Mouse (Mus musculus) embryo, embryonic 11.5 days (tissue): ENCODE data around the gene C1qtnf5.

Experiments
- DNase-seq: peaks from one replicate; pipeline ENCODE4 v3.0.0-alpha.2; 2012; ENCODE audit warnings: low read depth, low spot score

C1qtnf5 gene

DNA sequence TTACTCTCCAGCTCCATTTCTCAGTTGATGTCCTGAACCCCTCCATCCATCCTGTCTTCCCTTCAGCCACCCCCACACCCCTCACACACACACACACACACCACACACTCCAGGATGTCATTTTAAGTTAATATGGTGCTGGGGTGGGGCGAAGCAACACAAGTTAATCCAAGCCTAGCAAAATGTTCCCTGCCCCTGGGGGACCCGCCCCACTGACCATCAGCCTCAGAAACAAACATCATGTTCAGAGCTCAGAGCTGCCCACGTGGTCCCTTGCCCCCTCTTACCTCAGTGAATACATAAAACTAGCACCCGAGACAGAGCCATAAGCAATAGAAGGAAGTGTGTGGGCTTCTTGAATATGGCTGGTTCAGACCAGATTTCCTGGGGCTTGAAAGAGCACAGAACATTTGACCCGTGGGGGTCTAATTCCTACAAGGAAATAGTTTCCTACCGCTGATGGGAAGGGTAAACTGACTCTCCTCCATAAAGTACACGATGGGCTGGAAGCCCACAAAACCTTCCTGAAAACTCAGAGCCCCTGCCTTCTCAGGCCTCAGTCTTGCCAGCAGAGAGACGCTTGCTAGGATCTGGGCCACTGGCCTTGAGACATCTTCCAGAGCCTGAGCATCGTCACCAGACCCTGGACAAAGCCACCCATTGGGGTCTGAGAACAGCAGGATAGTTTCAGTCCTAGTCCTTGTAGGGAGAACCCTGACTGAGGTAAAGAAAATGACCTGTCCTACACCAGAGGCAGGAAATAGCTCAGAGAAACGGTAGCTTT lies 26.9 kb upstream of the C1qtnf5 start:
- no peak for DNase-seq

- DNase-seq: no peak
Observed at GRCm38 (mm10) chr9:44080953-44081352, 26.1 kb upstream of the C1qtnf5 start.

DNA sequence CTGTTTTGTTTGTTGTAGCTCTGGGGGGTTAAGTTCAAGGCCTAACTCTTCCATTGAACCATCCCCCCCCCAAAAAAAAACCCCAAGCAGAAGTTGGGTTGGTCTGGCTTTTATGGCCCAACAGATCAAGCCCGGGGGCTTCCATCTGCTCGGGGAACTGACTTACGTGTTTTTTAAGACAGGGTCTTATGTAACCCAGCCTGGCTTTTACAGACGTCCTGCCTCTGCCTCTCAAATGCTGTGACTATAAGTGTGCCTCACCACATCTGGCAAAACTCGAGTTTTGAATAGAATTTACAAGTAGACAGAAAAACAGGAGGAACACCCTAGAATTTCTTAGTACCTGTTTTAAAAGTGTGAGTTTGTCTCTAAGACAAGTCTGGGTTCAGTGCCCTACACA lies 25.5 kb upstream of the C1qtnf5 start:
- no peak for DNase-seq

DNA sequence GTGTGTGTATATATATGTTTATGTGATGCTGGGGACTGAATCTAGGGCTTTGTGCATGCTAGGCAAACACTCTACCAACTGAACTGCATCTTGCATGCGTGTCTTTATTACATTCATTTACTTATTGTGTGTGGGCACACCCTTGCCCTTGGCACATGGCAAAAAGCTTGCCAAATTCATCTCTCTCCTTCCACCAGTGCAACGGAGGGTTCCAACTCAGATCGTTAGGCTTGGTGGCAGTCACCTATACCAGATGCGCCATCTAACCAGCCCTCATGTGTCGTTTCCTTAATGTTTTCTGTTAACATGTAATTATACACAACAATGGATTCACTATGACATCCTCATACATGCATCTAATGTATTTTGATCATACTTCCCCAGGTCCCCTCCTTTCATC lies 24.8 kb upstream of the C1qtnf5 start:
- no peak for DNase-seq

GRCm38 (mm10) chr9:44083392-44084121 lies 23.5 kb upstream of the C1qtnf5 start:
- no peak for DNase-seq

DNA sequence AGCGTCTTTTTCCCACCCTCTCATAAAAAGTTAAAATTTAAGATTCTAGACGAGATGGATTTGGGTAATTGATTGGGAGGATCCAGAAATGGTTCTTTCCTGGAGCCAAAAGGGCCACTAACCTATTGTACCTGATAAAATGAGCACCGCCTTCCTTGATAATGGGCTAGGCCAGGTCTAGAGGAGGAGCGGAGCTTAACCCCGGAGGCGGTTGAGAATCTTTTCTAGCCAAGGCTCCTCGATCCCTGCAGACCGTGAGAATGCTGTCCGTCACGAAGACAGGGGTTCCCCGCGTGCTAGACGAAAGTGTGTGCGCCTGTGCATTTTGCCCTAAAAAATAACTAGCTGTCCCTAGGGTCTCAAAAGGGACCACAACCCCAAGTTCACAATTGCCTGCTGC lies 22.8 kb upstream of the C1qtnf5 start:
- no peak for DNase-seq

DNA sequence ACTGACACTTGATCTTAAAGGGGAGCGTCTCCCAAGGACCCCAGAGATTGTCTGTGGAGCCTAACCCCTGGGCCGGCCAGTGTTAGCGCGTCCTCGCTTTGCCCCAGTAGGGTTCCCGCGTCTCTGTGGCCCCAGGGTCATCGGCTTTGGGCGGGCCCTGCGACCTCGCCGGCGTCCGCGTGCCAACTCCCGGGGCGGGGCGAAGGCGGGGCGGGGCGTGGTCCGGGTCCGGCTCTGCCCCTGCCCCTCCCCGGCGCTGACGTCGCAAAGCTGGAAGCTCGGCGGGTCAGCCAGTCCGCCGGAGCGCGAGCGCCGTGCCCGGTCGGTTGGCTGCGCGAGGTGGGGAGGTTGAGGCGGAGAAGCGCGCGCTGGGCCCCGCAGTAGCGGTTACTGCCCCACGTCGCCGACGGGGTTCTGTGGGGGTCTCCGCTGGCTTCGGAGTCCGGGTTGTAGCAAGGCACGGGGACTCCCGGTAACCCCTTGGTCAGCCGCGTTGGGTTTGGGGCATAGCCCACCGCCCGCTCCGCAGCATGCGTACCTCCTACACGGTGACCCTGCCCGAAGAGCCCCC lies 22.3 kb upstream of the C1qtnf5 start:
- DNase-seq: peak; percentile 65

DNA sequence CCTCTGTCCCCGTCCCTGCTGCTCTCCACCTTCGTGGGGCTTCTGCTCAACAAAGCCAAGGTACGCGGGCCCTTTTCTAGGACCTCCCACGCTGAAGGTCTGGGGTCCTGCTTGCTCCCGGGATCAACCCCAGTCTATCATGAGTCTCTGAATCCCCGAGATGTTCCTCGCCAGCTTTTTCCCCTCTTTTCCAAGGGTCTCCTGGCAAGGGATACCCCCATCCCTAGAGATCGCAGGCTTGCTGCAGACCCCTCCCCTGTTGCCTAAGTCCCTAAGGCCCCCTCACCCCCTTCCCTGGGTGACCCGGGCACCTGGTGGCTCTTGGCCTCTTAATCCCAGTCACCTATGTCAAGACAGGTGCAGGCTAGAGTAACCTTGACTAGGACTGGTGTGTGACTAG lies 21.8 kb upstream of the C1qtnf5 start:
- DNase-seq: no peak

- DNase-seq: no peak
Observed at GRCm38 (mm10) chr9:44085741-44086665, 21.0 kb upstream of the C1qtnf5 start.

DNA sequence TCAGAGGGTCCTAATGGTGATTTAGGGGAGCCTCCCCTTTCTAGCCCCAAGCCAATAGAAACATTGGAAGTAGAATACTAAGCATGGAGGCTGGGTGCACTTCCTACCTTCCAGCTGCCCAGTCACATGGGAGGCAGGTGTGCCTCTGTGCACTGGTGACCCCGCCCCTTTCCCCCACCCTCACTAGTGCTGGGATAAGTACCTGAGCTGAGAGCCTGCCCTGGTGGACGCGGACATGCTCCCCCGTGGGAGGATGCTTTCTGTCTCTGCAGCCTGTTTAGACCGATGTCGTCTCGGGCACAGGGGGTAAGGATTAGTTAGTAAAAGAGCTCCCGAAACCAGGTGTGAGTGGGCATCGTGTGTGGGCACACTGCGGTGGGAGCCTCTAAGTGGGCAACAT lies 20.1 kb upstream of the C1qtnf5 start:
- DNase-seq: no peak

DNA sequence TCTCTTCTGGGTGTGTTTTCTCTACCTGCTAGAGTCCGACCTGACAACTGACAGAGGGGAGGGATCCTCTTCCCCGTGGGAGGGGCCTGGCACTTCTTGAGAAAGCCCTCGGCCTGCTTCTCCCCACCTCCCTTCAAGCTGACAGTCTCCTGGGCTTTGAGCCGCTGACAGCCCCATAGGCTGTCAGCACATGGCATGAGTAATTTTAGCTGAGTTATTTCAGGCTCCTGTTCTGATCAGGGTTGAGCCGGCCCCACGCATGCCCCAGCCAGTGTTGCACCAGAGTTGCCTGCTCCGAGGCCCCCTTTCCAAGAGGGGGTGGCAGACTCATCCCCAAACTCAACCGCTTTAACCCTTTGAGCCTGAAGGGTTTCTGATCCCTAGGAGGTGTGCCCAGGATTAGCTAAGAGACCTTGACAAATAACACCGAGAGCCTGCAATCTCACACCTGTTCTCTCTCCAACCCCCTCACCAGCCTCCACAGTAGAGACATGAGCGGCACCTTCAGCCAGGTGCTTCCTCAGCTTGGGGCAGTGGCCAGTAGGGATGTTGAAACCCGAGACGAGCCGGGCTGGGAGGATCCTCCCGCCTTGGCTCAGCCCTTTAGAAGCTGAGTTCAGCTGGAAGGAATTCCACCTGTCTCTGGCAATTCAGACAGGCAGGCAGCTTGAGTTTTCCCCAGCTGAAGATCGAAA lies 19.1 kb upstream of the C1qtnf5 start:
- no peak for DNase-seq

DNA sequence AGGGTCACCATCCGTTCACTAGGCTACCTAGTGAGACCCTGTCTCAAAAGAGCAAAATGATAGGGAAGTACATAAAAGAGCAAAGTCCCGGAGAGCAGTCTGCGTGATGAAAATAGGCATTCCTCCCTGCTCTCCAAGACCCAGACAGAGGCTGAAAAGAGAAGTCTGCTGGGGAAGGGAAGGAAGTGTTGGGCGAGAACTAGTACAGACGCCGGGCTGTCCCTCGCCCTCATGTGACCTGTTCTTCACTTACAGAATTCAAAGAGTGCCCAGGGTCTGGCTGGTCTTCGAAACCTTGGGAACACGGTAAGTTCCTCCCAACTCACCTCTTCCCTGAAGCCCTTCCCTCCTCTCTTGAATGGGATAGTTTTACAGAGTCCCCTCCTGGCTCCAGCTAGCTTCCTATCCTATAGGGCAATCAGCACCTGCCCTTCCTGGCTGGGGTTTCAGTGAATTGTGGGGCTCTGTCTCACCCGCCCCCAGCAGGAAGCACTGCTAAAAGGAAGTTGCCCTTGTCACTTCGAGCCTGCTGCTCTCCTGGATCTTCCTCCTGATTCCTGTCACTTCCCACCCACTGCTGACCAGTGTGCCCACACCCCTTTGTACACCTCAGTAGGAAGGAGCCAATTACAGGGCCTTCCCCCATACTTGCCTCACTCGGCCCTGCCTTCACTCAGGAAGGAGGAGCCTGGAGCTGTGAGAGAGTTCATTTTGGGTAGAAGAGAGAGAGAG lies 18.0 kb upstream of the C1qtnf5 start:
- no peak for DNase-seq

DNA sequence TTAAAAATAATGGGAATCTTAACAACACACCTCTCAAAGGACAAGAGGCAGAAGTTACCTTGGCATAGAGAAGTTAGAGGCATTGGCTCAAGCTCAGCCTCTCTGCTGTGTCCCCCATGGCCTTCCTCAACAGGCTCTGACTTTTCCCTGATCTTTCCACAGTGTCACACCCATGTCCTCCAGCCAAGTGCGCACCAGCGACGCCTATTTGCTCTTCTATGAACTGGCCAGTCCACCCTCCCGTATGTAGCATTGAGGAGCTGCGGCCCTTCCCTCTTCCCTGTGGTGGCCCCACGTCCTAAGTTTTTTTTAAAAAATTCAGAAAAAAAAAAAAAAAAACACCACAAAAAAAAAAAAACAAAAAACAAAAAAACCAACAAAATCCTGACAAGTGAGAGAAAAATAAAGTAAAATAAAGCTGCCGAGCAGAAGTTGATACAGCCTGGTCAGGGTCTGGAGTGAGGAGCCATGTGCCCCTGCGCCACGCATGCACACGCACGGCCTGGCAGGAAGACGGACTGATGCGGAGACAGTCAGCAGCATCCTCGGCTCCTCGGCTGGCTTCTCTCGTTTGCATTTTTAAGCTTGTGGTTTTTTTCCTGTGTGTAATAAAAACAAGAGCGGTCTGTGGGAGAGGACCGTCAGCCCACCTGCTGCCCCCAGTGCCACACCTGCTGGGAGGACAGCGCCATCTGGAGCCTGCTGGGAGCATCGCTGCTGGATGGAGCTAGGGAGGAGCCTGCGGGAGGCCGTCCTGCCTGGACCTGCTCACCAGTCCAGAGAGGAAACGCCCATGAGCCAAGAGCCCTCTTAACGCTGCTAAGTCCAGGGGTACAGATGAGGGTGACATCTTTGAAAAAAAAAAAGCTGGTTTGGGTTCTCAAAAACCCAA lies 13.2 kb upstream of the C1qtnf5 start:
- peak; percentile 45 for DNase-seq

DNA sequence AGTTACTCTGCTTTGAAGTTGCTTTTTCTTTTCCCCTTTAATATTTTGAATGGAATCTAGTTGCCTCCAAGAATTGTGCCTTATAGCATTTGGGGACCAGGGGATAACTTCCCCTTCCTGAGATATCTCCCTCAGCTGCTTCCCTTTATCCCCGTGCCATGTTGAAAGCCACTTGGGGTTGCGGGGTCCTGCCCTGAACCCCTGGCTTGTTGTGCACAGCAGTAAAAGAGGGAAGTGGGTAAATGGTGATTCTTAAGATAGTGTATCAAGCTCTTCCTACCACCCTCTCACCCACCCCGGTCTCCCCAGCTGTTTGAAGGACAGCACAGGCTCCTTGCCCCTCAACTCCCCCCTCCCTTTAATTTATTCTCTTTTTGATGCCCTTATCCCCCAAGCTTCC lies 12.3 kb upstream of the C1qtnf5 start:
- DNase-seq: no peak

DNA sequence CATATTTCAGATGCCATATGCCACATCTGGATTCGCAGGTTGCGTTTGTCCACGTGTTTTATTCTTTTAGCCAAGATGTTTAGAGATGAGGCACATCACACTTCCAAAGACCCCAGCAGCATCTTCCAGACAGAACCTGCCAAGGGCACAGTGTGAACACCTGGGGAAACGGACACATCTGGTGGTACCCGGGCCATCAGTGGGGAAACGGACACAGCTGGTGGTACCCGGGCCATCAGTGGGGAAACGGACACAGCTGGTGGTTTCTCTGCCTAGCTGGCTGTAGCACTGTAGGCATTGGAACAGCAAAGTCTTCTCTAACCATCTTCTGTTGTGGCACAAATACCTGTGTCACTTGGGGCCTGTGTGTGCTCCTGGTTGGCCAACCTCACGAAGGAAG lies 11.3 kb upstream of the C1qtnf5 start:
- DNase-seq: no peak

- DNase-seq: no peak
Observed at GRCm38 (mm10) chr9:44096536-44096935, 10.5 kb upstream of the C1qtnf5 start.

- no peak for DNase-seq
Observed at GRCm38 (mm10) chr9:44101490-44101889, 5.6 kb upstream of the C1qtnf5 start, which contains the start of gene Mfrp. Gene Mfrp (plus strand): TSS chr9:44101729.

GRCm38 (mm10) chr9:44104881-44105280 lies 2.2 kb upstream of the C1qtnf5 start:
- no peak for DNase-seq

- DNase-seq: no peak
Observed at GRCm38 (mm10) chr9:44105781-44106180, 1.3 kb upstream of the C1qtnf5 start.
